Mouse (Mus musculus): ENCODE measurements around the gene Banf1.

Gene Banf1

DNA sequence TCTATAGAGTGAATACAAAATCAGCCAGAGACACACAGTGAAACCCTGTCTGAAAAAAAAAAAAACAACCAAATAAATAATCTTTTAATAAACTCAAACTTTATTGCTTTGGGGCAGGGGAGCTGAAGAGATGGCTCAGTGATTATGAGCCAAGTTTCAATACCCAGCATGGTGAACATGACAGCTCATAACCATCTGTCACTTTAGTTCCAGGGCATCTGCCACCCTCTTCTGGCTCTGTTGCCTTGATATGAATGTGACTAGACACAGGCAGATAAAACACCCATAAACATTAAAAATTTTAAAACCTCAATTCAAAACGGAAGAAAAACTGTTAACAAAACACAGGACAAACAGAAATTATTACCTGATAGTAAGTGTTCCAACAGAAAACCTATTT is 10.5 kb upstream of the Banf1 start:
- in situ Hi-C loops (cut with MboI; ENCODE audit: unreplicated experiment in 2 of 2), result loop anchor here in 1 of 2 experiments (10.0 kb wide), 1 partner anchor 47 kb away; the partner anchor contains the start of genes AI837181 and Drap1

DNA sequence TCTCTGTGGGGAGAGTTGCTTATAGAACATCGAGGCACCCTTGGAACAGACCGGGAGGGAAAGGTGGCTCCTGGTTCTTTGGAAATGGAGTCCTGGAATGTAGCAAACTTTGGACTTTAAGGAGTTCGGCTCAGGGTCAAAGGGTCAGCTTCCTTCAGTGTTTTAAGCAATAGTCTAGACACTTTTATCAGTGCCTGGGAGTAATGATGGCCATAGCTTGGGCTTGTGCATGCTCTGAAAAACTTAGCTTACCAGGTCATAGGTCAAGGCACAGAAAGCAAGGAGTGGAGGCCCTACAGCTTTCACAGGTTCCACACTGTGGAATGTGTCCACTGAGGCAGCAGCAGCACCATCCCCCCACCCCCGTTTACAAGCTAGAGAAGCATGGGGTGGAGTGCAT is 7.8 kb upstream of the Banf1 start:
- in situ Hi-C loops (cut with MboI; ENCODE audit: unreplicated experiment in 2 of 2), result loop anchor here in 1 of 2 experiments (10.0 kb wide), 1 partner anchor 50 kb away; the partner anchor contains the start of genes AI837181 and Drap1

- in situ Hi-C loops (cut with MboI; ENCODE audit: unreplicated experiment in 2 of 2), result loop anchor here in 1 of 2 experiments (10.0 kb wide), 1 partner anchor 51 kb away; the partner anchor contains the start of genes AI837181 and Drap1
Observed at GRCm38 (mm10) chr19:5374177-5374576, 7.2 kb upstream of the Banf1 start.

DNA sequence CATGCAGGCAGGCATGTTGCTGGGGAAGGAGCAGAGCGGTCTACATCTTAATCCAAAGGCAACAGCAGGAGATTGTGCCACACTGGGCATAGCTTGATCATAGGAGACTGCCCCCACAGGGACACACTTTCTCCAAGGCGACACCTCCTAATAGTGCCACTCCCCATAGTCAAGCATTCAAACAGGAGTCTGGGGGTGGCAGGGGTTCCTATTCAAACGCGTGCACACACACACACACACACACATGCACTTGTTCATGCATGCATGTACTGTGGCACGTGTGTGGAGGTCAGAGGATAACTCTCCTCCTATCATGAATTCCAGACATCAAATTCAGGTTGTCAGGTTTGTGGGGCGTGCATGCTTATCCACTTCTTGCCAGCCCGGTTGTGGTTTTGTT is 5.8 kb upstream of the Banf1 start:
- in situ Hi-C loops (cut with MboI; ENCODE audit: unreplicated experiment in 2 of 2), result loop anchor here in 1 of 2 experiments (10.0 kb wide), 1 partner anchor 52 kb away; the partner anchor contains the start of genes AI837181 and Drap1

DNA sequence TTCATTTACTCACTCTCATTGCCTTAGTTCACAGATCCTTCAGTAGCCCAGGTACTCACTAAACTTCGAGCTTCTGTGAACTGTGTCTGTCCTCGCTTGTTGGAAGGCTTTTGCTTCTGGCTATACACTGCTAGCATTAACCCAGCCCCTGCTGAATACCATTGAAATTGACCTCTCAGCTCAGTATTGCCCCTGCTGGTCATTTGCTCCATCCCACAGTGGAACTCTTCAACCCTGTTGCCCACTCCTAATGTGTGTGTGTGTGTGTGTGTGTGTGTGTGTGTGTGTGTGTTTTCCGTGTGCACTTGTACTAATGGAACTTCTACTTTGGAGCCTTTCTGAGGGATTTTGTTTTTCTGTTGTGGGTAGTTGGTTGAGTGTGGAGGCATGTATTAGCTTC is 4.0 kb upstream of the Banf1 start:
- in situ Hi-C loops (cut with MboI; ENCODE audit: unreplicated experiment in 2 of 2), result loop anchor here in 1 of 2 experiments (10.0 kb wide), 1 partner anchor 54 kb away; the partner anchor contains the start of genes AI837181 and Drap1

- in situ Hi-C loops (cut with MboI; ENCODE audit: unreplicated experiment in 2 of 2), result loop anchor here in 1 of 2 experiments (5.0 kb wide), 1 partner anchor 120 kb away; the partner anchor contains the start of gene Mus81
Observed at GRCm38 (mm10) chr19:5367455-5367854, 487 bp upstream of the Banf1 start.

DNA sequence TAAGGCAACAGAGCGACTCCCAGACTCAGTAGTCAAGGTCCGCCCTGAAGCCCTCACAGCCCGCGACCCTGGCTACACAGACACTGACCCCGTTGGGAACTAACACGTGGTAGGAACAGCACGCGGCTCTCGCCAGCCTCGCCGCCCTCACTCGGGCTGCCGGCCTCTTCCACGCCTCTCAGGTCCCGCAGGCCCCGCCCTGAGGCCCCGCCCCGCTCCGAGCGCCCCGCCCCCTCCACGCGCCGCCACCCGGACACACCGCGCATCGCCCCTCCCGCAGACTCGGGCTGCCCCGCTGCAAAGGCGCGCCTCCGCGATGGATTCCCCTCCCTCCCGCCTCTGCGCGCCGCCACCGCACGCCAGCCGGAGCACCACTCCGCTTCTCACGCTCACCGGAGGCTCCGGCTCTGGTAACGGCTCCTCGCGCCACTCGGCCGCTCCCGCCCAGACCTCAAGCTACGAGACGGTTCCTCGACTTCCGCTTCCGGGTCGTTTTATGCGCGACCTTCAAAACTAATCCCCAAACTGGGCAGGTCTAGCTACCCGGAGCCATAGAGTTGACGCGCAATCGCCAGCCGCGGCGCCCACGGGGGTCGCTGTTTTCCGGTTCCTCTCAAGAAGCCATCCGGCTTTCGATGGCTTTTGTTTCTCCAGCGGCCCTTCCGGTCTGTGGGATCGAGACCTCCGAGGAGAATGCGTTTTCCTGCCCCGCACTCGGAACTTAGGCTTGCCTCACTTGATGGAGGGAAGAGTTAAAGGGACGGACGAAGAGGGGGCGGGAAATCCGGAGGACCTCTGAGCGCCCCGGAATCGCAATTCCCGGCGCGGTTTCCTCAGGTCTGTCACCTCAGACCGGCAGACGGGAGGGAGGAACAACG is 554 bp downstream of the Banf1 start, which contains the start of gene Eif1ad:
Eif1ad (plus strand) TSS at position 567 of the 878 bp plus-strand sequence.
- in situ Hi-C loops (cut with MboI; ENCODE audit: unreplicated experiment in 2 of 2), result loop anchor here in 1 of 2 experiments (5.0 kb wide), 1 partner anchor 121 kb away; the partner anchor contains the start of gene Mus81

DNA sequence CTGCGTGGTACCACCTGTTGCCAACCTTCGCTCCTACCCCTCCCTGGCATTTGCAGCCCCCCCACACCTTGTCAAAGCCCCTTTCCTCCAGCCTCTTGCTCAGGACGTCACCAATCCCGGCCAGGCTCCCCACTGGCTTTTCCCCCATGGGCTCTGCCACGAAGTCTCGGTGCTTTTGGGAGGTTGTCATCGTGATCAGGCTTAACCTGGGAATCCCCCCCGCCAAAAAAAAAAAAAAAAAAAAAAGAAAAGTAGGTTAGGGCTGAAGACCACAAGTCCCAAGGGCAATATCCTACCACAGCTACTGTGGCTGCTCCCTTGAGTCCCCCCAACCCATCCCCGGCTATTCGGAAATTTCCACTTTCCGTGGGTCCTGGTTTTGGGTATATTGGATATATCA is 1.2 kb downstream of the Banf1 start:
- in situ Hi-C loops (cut with MboI; ENCODE audit: unreplicated experiment in 2 of 2), result loop anchor here in 1 of 2 experiments (5.0 kb wide), 1 partner anchor 122 kb away; the partner anchor contains the start of gene Mus81

GRCm38 (mm10) chr19:5364124-5364523 is 2.8 kb downstream of the Banf1 start:
- in situ Hi-C loops (cut with MboI; ENCODE audit: unreplicated experiment in 2 of 2), result no loop called here

GRCm38 (mm10) chr19:5362186-5362585 is 4.8 kb downstream of the Banf1 start:
- in situ Hi-C loops (cut with MboI; ENCODE audit: unreplicated experiment in 2 of 2), result no loop called here

DNA sequence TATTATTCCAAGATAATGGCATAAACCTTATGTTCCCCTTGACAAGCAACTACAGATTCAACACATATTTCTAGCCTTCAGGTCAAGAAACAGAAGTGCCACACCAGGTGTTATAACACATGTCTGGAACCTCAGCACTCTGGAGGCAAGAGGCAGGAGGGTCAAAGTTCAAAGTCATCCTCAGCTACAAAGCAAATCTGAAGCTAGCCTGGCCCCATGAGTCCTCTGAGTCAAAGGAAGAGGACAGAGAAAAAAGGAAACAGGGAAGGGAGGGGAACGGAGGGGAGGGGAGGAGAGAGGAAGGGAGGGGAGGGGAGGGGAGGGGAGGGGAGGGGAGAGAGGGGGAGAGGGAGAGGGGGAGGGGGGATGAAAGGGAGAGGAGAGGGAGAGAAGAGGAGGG is 10.9 kb downstream of the Banf1 start:
- in situ Hi-C loops (cut with MboI; ENCODE audit: unreplicated experiment in 2 of 2), result no loop called here

DNA sequence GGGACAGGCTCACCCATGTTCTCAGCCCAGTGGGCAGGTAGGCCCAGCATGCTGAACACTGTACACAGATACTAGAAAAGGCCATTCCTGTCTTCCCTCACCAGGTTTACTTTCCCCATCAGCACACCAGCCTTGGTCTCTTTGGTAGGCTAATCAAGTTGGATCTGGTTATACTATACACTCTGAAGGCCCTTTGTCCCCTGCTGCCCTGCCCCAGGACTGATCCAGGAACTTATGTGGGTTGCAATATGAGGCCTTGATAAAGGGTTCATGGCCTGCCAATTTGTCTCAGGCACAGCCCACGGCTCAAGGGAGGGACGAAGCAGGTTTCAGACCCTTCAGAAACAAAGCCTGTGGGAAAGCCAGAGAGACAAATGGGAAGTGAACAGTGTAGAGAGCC is 13.4 kb downstream of the Banf1 start:
- in situ Hi-C loops (cut with MboI; ENCODE audit: unreplicated experiment in 2 of 2), result no loop called here

DNA sequence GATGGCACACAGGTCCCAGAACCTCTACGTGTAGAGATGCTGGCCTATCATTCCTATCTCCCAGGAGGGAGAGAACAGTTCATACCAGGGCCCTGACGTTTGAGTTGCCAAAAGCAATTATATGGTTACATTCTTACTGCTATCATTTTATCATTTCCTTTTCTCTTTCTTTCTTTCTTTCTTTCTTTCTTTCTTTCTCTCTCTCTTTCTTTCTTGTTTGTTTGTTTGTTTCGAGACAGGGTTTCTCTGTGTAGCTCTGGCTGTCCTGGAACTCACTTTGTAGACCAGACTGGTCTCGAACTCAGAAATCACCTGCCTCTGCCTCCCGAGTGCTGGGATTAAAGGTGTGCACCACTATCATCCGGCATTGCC is 17.5 kb downstream of the Banf1 start, which contains the start of gene Cst6:
Cst6 (minus strand) TSS at position 73 of the 372 bp plus-strand sequence.
- in situ Hi-C loops (cut with MboI; ENCODE audit: unreplicated experiment in 2 of 2), result loop anchor here in 1 of 2 experiments (10.0 kb wide), 1 partner anchor 175 kb away; no protein-coding TSS in a partner anchor

DNA sequence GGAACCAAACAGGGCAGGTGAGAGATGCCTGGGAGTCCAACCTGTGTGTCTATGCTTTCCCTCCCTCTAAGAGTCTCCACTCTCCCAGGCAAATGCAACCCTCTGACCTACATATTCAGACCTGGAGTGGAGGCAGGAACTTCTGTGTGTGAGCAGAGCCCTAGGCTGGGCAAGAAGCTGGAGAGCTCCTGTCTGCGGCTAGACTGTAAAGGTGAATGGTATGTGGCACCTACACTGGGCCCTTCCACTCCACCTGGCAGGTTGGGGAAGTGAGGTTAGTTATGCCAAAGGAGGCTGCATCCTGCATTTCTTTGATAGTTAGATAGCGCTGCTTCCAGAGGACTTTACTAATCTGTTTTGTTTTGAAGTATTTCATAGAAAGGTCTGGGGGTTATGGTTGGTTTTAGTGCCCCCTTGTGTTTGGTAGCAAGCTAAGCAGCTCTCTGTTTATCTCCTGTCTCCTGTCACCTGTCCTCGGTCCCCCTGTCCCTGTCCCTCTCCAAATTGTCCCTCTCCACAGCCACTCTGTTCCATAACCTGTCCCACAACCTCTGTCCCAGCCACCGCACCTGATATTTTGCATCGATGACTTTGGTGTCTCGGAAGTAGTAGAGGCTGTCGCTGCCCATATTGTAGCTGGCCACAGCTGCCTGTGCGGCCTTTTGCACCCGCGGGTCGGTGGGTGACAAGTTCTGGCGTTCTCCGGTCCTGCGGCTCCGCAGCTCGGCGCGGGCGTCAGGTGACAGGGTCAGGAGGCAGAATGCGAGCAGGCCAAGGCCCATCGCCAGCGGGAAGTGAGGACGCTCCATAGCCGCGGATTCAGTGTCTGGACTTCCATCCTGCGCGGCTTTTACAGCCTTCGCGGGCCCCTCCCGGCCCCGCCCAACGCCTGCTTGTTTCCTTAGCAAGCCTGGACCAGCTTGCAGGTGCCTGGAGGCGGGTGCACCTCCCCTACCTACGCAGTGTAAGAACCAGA is 18.2 kb downstream of the Banf1 start:
- in situ Hi-C loops (cut with MboI; ENCODE audit: unreplicated experiment in 2 of 2), result loop anchor here in 1 of 2 experiments (10.0 kb wide), 1 partner anchor 174 kb away; no protein-coding TSS in a partner anchor

- in situ Hi-C loops (cut with MboI; ENCODE audit: unreplicated experiment in 2 of 2), result loop anchor here in 1 of 2 experiments (10.0 kb wide), 1 partner anchor 173 kb away; no protein-coding TSS in a partner anchor
Observed at GRCm38 (mm10) chr19:5348064-5348463, 18.9 kb downstream of the Banf1 start.

DNA sequence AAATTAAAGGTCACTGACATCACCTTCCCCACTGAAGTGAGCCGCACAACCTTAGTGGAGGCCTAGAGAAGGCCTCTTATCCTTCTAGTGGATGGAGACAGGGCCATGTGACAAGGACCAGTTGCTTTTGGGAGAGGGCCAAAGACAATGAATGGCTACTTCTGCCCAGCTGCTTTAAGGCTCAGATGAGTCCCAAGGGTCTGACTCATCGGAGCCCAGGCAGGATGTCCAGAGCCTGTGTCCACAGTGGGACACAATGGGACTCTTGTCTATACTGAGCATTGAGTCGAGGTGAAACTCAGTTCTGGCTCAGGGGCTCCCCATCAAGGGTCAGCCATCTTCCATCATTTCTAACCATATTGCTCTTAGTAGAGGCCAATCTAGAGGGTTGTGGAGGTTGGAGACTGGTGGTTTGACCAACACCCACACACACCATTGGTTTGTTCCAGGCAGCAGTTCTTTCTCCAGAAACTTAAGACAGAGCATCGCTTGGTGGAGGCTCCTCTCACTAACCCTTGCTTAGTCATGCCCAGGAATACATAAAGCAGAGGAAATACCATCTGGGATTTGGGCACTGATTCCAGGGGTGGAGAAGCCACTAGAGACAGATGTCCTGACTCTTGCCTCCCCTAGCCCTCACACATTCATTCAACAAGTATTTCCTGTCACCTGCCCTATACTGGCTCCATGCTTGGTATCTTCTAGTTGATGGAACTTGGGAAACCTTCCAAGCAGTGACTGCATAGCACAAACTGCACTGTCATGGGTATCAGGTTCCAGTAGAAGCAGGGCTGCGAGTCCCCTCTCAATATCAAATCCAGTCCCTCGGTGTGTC is 21.5 kb downstream of the Banf1 start:
- in situ Hi-C loops (cut with MboI; ENCODE audit: unreplicated experiment in 2 of 2), result loop anchor here in 1 of 2 experiments (10.0 kb wide), 1 partner anchor 171 kb away; no protein-coding TSS in a partner anchor

DNA sequence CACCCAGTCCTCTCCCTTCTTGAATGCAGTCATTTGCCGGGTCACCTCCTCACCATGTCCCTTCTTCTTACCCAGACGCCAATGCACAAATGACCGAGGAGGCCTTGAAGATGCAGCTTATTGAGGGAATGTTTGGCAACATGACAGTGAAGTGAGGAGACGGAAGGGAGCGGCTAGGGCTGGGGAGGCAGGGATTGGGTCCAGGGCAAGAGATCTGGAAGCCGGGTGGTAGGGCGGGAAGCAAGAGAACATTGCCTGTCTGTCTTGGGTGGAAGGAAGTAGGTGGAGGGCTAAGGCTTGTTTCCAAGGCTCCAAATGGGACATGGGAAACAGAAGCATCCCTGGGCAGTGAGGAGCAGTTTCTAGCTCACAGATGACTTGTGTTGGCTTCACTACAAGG is 25.6 kb downstream of the Banf1 start:
- in situ Hi-C loops (cut with MboI; ENCODE audit: unreplicated experiment in 2 of 2), result loop anchor here (5.0 to 10.0 kb wide), 2 partner anchors 167 to 169 kb away; no protein-coding TSS in a partner anchor

DNA sequence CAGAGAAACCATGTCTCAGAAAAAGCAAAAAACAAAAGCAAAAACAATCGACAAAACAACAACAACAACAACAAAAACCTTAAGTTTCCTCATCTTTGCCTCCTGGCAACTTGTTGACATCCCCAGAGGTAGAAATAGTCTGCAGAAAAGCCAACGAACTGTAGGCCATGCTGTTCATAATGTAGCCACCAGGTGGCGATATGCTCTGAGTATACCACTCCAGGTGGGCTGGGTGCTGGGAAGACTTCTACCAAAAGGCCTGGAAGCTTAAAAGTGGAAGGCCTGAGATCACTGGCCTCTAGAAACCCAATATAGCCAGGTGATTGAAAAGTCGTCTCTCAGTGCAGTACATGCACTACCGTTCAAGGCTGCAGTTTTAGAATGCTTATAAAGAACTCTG is 29.0 kb downstream of the Banf1 start:
- in situ Hi-C loops (cut with MboI; ENCODE audit: unreplicated experiment in 2 of 2), result loop anchor here in 1 of 2 experiments (5.0 kb wide), 1 partner anchor 69 kb away; no protein-coding TSS in a partner anchor

DNA sequence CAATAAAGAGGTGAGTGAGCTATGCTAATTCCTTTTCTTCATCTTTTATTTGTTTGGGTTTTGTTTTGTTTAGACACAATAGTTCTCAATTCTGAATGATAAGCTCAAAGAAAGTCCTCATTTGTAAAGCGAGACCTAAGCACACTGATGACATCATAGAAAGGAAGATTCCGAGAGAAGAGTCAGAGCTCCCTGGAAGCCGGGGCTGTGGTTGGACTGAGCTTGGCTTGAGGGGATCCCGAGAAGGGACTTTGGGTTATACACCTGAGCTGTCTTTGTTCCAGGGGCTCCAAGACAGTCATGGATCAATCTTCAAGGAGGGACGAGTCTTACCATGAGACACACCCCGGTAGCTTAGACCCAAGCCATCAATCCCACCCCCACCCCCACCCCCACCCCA is 31.5 kb downstream of the Banf1 start, which contains the start of gene Catsper1:
Catsper1 (plus strand) TSS at position 301 of the 400 bp plus-strand sequence.
- in situ Hi-C loops (cut with MboI; ENCODE audit: unreplicated experiment in 2 of 2), result loop anchor here in 1 of 2 experiments (5.0 kb wide), 1 partner anchor 72 kb away; no protein-coding TSS in a partner anchor

All from v-Abl transformed pro-B cells (cell line).